Mouse (Mus musculus) hindbrain, embryonic 11.5 days (tissue): ENCODE measurements at regions not wholly inside any gene's neighbourhood (a gene's known extent, or its start where the extent isn't known, plus 50 kb on each side); places are given as distances from the start of the nearest gene placed in this dataset.

Experiments used
- ATAC-seq: fragments of 200-750 bp; cut with Nextera tagmentation; 2 replicates; pipeline ENCODE4 v1.8.0; 2017; ENCODE audit warnings: mild to moderate bottlenecking, moderate TSS enrichment, moderate library complexity; ENCODE audit not compliant: low FRiP score
- DNase-seq: peaks from one replicate; pipeline ENCODE4 v3.0.0-alpha.2; 2015; ENCODE audit warnings: low spot score
- H3K27ac ChIP-seq: fragments of 300-500 bp; sonication (generic); 2 replicates; pipeline ENCODE4 v1.5.1; 2014; ENCODE audit warnings: mild to moderate bottlenecking, low read depth, low read length
- H3K27me3 ChIP-seq: fragments of 300-500 bp; sonication (generic); 2 replicates; pipeline ENCODE4 v1.6.1; 2014; ENCODE audit warnings: mild to moderate bottlenecking, low read length, moderate library complexity, mixed read lengths; ENCODE audit not compliant: control insufficient read depth, insufficient read depth
- H3K36me3 ChIP-seq: fragments of 300-500 bp; sonication (generic); 2 replicates; pipeline ENCODE4 v1.6.1; 2014; ENCODE audit warnings: mild to moderate bottlenecking, low read length, moderate library complexity, mixed read lengths; ENCODE audit not compliant: control insufficient read depth, insufficient read depth
- H3K4me1 ChIP-seq: fragments of 300-500 bp; sonication (generic); replicated peaks from 2 replicates; pipeline ENCODE4 v1.6.1; 2014; ENCODE audit warnings: low read length, mixed read lengths; ENCODE audit not compliant: control insufficient read depth, insufficient read depth
- H3K4me2 ChIP-seq: fragments of 300-500 bp; sonication (generic); replicated peaks from 2 replicates; pipeline ENCODE4 v1.6.1; 2014; ENCODE audit warnings: mild to moderate bottlenecking, low read depth, low read length
- H3K4me3 ChIP-seq: fragments of 300-500 bp; sonication (generic); 2 replicates; pipeline ENCODE4 v1.5.1; 2014; ENCODE audit warnings: low read depth, low read length
- H3K9ac ChIP-seq: fragments of 300-500 bp; sonication (generic); 2 replicates; pipeline ENCODE4 v1.6.1; 2014; ENCODE audit warnings: low read depth, low read length
- H3K9me3 ChIP-seq: fragments of 300-500 bp; sonication (generic); 2 replicates; pipeline ENCODE4 v1.6.1; 2016; ENCODE audit warnings: low read length; ENCODE audit not compliant: control insufficient read depth
- WGBS: fragments of 180-500 bp; shearing (Covaris S2); extraction: QIAGEN DNeasy Blood & Tissue Kit; methylation state at CpG from one replicate; pipeline ENCODE4 v1.1.7; 2014; 5-methylcytosine and 5-hydroxymethylcytosine counted together

DNA sequence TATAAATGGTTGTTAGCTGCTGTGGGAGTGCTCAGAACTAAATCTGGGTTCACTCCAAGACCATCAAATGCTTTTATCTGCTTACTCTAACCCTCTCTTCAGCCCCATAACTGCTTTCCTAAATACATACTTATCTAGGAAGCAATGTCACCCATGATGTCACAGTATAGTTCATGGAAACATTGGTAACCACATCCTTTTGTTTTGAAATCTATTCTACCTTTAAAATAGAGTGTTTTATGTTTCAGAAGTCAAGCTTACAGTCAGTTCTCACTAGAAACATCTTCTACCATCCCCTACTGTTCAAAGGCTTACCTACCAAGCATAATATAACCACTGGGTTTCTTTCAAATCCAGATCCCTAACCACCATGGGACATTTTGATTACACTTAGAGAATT lies 436.4 kb upstream of the Intu start:
- Histone ChIP-seq H3K27me3 (no peaks in the 10 kb centered on the region), H3K4me2 (no peak overlapping the region), H3K4me1 (no peaks in the 10 kb centered on the region), H3K36me3 (no peaks in the 10 kb centered on the region), H3K4me3 (no peak overlapping the region), H3K9ac (no peak overlapping the region), H3K9me3 (no peaks in the 10 kb centered on the region), H3K27ac (no peak overlapping the region)
- DNase-seq = no peak
- ATAC-seq = no peak

GRCm38 (mm10) chr3:40102698-40103097 lies 428.4 kb upstream of the Intu start:
- peak; percentile 42 for DNase-seq
- peak; percentile 93 for ATAC-seq

DNA sequence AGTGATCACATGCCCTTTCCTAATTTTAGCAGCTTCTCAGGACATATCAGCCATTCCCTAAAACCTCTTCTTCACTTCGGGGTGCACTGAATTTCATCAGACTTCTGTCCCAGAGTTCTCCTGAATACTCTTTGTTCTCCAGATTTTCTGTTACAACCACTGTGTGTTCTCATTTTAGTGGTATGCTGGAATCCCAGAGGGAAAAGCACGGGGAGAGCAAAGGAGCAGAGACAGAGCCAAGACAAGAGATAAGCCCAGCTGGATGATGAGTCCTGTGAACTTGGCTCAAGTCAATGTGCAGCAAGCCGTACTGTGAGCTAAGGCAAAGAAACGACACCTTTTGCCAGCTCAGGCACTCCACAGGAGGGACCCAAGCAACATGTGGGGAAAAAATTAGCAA lies 416.3 kb upstream of the Intu start:
- no peaks in the 10 kb centered on the region for H3K36me3 ChIP-seq
- H3K4me1 ChIP-seq = peaks cover 2% of the 10 kb centered on the region
- 58% methylated on average over 4 of the region's 4 CpGs for WGBS
- DNase-seq (no peak), ATAC-seq (no peak)
- no peaks in the 10 kb centered on the region for H3K27me3 ChIP-seq
- H3K27ac ChIP-seq = no peak overlapping the region
- H3K4me2 ChIP-seq = no peak overlapping the region
- no peak overlapping the region for H3K4me3 ChIP-seq
- no peak overlapping the region for H3K9ac ChIP-seq
- H3K9me3 ChIP-seq = no peaks in the 10 kb centered on the region

More at GRCm38 (mm10) chr3:40102698-40103097, 428.4 kb upstream of the Intu start:
- Histone ChIP-seq H3K4me3 (no peak overlapping the region), H3K36me3 (no peaks in the 10 kb centered on the region), H3K27me3 (no peaks in the 10 kb centered on the region), H3K9ac (no peak overlapping the region), H3K27ac (no peak overlapping the region), H3K9me3 (no peaks in the 10 kb centered on the region), H3K4me1 (no peaks in the 10 kb centered on the region), H3K4me2 (no peak overlapping the region)
- WGBS = 31% methylated on average over 4 of the region's 4 CpGs

DNA sequence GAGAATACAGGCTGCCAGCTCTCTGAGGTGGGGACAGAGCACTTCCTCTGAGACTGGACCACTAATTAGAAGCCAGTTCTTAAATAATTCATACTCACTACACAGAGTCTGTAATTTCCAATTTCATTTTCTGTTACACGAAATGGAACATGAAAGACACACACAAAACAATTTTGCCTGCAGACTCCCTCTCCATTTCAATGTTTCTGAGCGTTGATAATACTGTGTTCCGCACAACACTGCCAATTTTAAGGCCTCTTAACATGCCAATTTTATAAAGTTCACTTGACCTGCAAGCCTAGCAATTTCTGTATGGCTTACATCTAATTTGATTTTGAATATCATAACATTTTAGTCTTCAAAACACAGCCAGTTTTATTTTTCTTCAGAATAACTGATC lies 412.5 kb upstream of the Intu start:
- no peak overlapping the region for H3K4me3 ChIP-seq
- ATAC-seq (no peak), DNase-seq (no peak)
- H3K9ac ChIP-seq = no peak overlapping the region
- no peaks in the 10 kb centered on the region for H3K9me3 ChIP-seq
- peaks cover 2% of the 10 kb centered on the region for H3K4me1 ChIP-seq
- 88% methylated on average over 3 of the region's 3 CpGs for WGBS
- no peak overlapping the region for H3K27ac ChIP-seq
- H3K27me3 ChIP-seq = no peaks in the 10 kb centered on the region
- no peaks in the 10 kb centered on the region for H3K36me3 ChIP-seq
- H3K4me2 ChIP-seq = no peak overlapping the region

DNA sequence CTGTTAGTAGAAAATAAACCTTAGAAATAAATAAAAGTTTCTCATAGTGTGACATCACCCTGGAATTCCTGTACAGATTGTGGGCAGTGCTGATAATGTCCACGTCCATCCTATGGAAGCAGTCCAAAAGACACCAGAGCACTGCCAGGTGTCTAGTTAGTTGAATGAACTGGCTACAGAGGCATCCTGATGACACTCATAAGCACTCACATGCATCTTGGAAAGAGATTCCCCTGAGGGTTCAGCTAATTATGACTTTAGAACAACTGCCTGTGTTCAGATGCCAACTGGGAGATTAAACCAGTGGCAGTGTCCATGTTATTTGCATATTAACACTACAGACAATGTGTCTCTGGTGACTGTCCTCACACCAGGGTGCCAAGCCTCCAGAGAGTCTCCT lies 411.6 kb upstream of the Intu start:
- H3K36me3 ChIP-seq = no peaks in the 10 kb centered on the region
- H3K9ac ChIP-seq = no peak overlapping the region
- no peaks in the 10 kb centered on the region for H3K9me3 ChIP-seq
- H3K4me1 ChIP-seq = peaks cover 2% of the 10 kb centered on the region
- DNase-seq (no peak), ATAC-seq (no peak)
- 51% methylated on average over 1 of the region's 1 CpGs for WGBS
- H3K4me3 ChIP-seq = no peak overlapping the region
- no peak overlapping the region; the same call in 1 of the 2 replicates for H3K27ac ChIP-seq
- H3K4me2 ChIP-seq = no peak overlapping the region
- no peaks in the 10 kb centered on the region for H3K27me3 ChIP-seq

DNA sequence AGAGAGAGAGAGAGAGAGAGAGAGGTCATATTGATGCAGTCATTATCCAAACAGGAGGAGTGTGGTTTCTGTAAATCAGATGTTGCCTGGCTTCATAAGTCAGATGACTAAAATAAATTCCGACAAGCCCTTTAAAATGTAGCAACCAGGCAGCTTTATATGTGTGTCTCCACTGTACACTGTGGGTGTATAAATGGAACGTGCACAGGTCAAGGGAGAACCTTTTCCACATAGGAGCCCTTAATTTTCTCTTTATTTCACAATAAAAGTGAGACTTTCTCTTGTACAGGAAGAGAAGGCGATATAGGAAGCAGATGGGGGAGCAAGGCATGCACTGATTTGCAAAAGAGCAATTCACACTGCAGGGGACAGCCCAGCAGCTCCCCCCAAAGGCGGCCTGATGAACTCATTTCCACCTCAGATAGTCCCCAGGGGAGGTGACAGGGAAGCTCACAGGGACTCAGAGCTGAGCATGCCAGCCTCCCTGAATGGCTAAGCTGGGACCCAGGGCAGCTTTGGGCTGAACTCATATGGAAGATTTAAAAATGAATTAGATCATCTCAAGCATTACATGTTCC lies 410.7 kb upstream of the Intu start:
- ATAC-seq (peak; percentile 68), DNase-seq (peak; percentile 76)
- Histone ChIP-seq H3K9ac (no peak overlapping the region), H3K27me3 (no peaks in the 10 kb centered on the region), H3K4me1 (peaks cover 2% of the 10 kb centered on the region), H3K27ac (no peak overlapping the region), H3K36me3 (no peaks in the 10 kb centered on the region), H3K4me3 (no peak overlapping the region), H3K4me2 (no peak overlapping the region), H3K9me3 (no peaks in the 10 kb centered on the region)
- WGBS = 33% methylated on average over 4 of the region's 4 CpGs

DNA sequence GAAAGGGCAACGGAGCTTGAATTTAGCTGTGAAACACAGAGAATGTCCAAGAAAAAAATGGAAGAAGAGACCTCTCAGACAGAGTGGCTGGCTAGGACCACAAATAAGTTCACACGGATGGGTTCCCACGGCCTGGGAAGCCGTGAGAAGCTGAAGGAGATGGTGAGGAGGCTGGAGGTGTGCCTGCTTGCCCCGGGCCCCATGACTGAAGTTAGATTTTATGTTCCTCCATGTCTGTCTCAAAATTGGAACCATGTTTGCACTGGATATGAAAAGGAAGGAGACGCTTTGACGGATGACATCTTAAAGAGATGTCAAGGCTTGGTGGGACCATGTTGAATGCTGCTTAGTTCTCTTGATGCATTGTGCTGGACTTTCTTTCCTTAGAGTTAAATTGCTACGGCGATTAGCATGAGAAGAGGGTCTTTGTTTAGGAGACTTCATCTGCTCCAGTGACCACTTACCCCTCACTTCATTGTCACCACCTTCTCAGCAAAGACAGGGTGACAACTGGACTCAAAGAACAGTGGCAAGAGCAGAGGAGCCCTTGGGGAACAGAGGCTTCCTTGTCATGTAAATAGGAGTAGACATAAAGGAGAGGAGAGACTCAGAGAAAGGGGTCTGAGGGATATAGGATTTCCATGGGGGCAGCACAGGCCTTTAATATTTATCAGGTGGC lies 407.4 kb upstream of the Intu start:
- Histone ChIP-seq H3K27me3 (no peaks in the 10 kb centered on the region), H3K27ac (peak overlapping the region; percentile 59), H3K36me3 (no peaks in the 10 kb centered on the region), H3K9ac (no peak overlapping the region), H3K4me1 (peaks cover 2% of the 10 kb centered on the region; the same call in 1 of the 2 replicates), H3K9me3 (no peaks in the 10 kb centered on the region), H3K4me2 (no peak overlapping the region), H3K4me3 (no peak overlapping the region)
- ATAC-seq (peak; percentile 79), DNase-seq (peak; percentile 54)
- 45% methylated on average over 9 of the region's 9 CpGs for WGBS

DNA sequence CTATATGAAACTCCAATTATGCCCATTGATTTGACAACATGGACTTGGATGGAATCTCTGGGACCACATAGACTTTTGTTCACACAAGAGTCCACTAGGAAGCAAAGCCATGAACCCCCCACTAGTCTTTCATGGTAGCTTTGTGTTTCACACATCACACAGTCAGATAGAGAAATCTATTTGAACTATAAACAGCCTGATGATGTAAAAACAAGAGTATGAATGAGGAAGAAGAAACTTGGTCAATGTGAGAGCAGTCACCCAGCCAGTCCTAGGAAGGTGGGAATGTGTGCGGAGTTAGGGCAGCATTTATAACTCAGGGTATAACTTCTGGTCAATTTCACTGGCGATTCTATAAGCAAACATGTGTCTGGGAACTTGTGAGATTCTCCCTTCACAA lies 404.2 kb upstream of the Intu start:
- DNase-seq (no peak), ATAC-seq (no peak)
- H3K9ac ChIP-seq = no peak overlapping the region
- H3K9me3 ChIP-seq = no peaks in the 10 kb centered on the region
- H3K36me3 ChIP-seq = no peaks in the 10 kb centered on the region
- H3K27ac ChIP-seq = no peak overlapping the region
- H3K27me3 ChIP-seq = no peaks in the 10 kb centered on the region
- no peak overlapping the region for H3K4me3 ChIP-seq
- no peak overlapping the region for H3K4me2 ChIP-seq
- H3K4me1 ChIP-seq = no peaks in the 10 kb centered on the region
- WGBS = 96% methylated on average over 2 of the region's 2 CpGs

GRCm38 (mm10) chr3:40130858-40131584 lies 400.1 kb upstream of the Intu start:
- ATAC-seq (no peak), DNase-seq (no peak)
- no peaks in the 10 kb centered on the region for H3K27me3 ChIP-seq
- no peak overlapping the region for H3K9ac ChIP-seq
- H3K27ac ChIP-seq = no peak overlapping the region
- no peak overlapping the region for H3K4me3 ChIP-seq
- H3K36me3 ChIP-seq = no peaks in the 10 kb centered on the region
- no peak overlapping the region for H3K4me2 ChIP-seq
- H3K4me1 ChIP-seq = no peaks in the 10 kb centered on the region
- WGBS = 88% methylated on average over 8 of the region's 8 CpGs
- H3K9me3 ChIP-seq = no peaks in the 10 kb centered on the region
